Mouse (Mus musculus) urinary bladder, postnatal 25 days (tissue): ENCODE data around the gene Cyb5d1.

ENCODE experiments used
- DNase-seq: peaks from one replicate; pipeline ENCODE4 v3.0.0; 2022; ENCODE audit warnings: low spot score

Cyb5d1 gene

DNA sequence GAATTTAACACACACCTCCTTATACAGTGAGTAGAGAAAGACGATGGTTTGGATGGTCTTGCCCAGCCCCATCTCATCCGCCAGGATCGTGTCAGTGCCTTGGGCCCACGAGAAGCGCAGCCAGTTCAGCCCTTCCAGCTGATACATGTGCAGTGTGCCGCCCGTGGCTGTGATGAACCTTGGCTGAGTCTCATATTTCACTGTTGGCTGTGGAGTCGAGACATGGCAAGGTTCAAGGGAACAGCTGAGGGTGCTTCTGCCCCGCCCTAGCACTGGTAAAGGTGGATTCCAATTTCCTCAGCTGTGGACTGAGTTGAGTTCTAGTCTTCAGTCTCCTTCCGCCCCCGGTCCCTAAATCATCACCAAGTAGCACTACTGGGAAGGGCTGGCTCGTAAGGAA lies 37.7 kb downstream of the Cyb5d1 start:
- no peak for DNase-seq

DNA sequence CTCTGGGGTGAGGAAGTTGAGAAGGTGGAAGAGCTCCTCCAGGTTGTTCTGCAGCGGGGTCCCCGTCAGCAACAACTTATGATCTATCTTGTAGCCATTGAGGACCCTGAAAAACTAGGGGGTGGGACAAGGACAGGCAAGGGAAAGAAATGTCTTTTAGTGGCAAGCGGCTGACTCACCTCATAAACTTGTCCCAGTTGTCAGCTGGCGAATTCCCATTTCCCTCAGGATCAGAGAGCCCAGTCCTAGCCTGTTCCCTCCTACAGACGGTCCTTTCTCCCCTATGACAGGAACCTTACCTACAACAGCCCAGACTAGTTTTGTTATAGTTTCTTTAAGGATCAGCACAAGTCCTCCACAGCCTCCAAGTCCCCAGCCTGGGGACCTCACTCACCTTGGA lies 38.9 kb downstream of the Cyb5d1 start:
- DNase-seq = no peak

DNA sequence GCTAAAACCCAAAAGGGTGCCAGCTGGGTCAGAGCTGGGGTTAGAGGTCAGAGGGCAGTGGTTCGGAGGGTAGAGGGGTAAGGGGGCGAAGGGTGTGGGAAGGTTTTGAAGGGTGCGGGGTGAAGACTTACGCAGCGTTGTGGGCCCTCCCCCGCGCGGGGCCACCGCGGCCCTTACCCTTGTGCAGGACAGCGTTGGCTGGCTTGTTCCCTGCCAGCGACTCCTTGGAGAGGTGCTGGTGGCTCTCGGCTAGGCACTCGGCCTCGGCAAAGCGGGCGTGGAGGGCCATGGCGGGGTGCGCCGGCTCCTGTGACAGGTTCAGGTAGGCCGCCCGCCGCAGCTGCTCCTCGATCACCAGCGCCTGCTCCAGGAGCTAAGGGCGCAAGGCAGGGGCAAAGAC lies 49.0 kb downstream of the Cyb5d1 start:
- no peak for DNase-seq
